Mouse (Mus musculus): ENCODE measurements around the gene Ccl25. TPM values are rescaled to one million over a fixed set of nuclear protein-coding genes. Genes with fewer than 3 reads are reported as not detected.
A peak's percentile ranks its signal among the peaks of the same experiment; 100 is the strongest.

The Ccl25 gene
- polyA plus RNA-seq (2015; fragmentation: Nextera tagmentation; extraction: Ambion mirVana), result 21.0 and 21.1 TPM in 2 replicates

DNA sequence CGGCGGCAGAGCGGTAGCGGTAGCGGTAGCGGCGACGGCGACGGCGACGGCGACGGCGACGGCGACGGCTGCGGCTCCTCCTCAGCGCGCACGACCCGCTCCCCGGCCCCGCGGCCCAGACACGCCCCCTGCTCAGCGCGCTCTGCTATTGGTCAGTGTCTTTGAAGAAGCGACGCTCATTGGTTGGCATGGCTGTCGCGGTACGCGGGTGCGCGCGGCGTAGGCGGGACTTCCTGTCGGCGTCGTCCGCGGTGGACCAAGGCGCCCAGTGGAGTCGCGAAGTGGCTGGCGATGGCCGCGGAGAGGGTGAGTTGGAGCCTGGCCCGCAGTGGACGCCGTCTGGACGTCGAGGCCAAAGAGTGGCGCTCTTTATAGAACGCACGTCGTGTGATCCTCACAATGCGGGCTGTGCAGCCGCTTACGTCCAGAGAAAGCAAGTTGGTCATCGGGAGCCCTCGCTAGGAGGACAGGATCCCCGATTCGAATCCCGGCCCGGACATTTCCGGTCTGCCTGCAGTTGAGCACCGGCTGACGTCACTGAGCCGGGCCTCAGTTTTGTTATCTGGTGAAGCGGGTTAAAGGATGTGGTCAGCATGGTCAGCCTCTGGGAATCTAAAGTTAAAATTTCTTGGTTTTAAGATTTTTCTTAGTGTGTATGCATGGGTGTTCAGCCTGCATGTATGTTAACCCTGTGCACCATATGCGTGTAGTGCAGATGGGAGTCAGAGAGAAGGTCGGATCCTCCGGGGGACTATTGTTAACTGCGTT is at the start of gene Ccl25, which contains the start of gene Elavl1:
Ccl25 (plus strand) TSS at position 228 of the 768 bp plus-strand sequence.
Elavl1 (minus strand) TSS at position 431 of the 768 bp plus-strand sequence.
- H3K4me1 ChIP-seq, result peaks cover 40% of the 10 kb centered on the region
- H3K4me3 ChIP-seq, result peak within 1 kb of the TSS; percentile 99
- peak within 1 kb of the TSS; percentile 95 for H3K4me2 ChIP-seq
- 1% methylated on average over 57 of the region's 78 CpGs for WGBS
- H3K36me3 ChIP-seq, result peaks cover 48% of the 10 kb centered on the region
- no peaks in the 10 kb centered on the region for H3K27me3 ChIP-seq
- peak within 1 kb of the TSS; percentile 99 for H3K9ac ChIP-seq
- no peaks in the 10 kb centered on the region for H3K9me3 ChIP-seq
- peak; percentile 98 for ATAC-seq (ENCODE audit: insufficient number of reproducible peaks, insufficient read depth, low FRiP score, low TSS enrichment, low read depth)
- H3K27ac ChIP-seq, result peak within 1 kb of the TSS; percentile 92

DNA sequence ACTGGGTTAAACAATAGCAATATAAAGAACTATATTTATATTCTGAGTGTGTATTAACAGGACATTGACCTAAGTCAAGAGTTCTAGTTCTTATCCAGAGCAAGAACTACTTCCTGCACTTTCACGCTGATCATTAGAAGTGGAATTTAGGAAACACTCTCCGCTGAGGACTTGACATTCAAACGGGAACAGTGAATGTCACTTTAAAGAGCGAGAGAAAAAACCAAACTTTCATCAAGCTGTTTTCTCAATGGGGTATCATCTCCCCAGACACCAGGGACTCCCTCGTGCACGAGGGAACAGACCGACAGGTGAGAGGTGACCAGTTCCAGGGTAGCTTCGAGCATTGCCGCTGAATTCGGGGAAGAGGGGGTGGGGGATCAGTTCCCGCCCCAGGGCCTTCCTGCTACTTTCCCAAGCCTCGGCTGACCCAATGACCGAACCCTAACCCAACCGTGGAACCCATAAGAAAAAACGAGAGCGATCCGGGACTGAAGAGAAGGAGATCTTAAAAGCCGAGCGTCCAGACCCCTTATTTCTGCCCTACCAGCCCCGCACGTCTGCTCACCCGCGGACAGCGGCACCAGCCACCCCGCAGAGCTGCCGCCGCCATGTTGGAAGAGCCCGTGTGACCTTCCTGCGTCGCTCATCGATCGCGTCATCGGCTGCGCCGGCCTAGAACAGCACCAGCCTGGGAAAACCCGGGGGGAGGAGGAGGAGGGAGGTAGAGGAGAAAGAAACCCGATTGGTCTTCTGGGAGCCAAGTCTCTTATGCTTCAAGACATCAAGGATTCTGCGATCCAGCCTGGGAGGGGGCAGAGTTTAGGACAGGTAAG is 49.5 kb upstream of the Ccl25 start, which contains the start of gene Timm44:
Timm44 (minus strand) TSS at position 639 of the 836 bp plus-strand sequence.
- H3K36me3 ChIP-seq, result peaks cover 31% of the 10 kb centered on the region
- H3K27me3 ChIP-seq, result no peaks in the 10 kb centered on the region
- peaks cover 6% of the 10 kb centered on the region for H3K4me1 ChIP-seq
- H3K4me3 ChIP-seq, result peak within 1 kb of the TSS; percentile 76
- under 1% methylated on average over 39 of the region's 39 CpGs for WGBS
- H3K9me3 ChIP-seq, result no peaks in the 10 kb centered on the region
- peak within 1 kb of the TSS; percentile 84 for H3K9ac ChIP-seq
- peak within 1 kb of the TSS; percentile 63 for H3K27ac ChIP-seq
- peak; percentile 93 for ATAC-seq (ENCODE audit: insufficient number of reproducible peaks, insufficient read depth, low FRiP score, low TSS enrichment, low read depth)
- peak within 1 kb of the TSS; percentile 68 for H3K4me2 ChIP-seq

DNA sequence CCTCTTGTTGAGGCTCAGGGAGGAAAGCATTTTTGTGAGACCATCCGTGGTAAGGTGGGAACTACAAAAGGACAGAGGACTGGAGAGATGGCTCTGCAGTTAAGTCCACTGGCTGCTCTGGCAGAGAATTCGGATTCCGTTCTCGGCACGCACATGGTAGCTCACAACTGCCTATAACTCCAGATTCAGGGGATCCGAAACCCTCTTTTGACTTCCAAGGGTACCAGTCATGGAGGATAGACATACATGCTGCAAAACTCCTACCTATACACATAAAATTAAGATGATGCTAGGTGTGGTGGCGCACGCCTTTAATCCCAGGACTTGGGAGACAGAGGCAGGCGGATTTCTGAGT is 48.9 kb upstream of the Ccl25 start:
- Histone ChIP-seq H3K4me1 (peaks cover 6% of the 10 kb centered on the region), H3K4me3 (peak overlapping the region; percentile 76), H3K27me3 (no peaks in the 10 kb centered on the region), H3K27ac (peak overlapping the region; percentile 63), H3K36me3 (peaks cover 27% of the 10 kb centered on the region), H3K9me3 (no peaks in the 10 kb centered on the region), H3K4me2 (peak overlapping the region; percentile 68), H3K9ac (peak overlapping the region; percentile 84)
- 30% methylated on average over 9 of the region's 9 CpGs for WGBS
- no peak for ATAC-seq (ENCODE audit: insufficient number of reproducible peaks, insufficient read depth, low FRiP score, low TSS enrichment, low read depth)

DNA sequence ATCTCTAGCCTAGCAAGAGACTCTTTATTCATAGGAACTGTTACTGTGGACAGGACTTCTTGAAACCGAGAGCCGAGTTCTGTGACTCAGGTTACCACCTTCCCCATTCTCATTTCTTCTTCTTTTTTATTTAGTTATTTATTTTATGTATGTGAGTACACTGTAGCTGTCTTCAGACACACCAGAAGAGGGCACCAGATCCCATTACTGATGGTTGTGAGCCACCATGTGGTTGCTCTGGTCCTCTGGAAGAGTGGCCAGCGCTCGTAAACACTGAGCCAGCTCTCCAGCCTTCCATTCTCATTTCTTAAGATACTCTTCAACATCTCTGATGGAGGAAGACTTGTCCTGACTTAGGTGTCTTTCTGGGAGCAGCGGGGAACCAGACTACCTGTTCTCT is 32.3 kb upstream of the Ccl25 start:
- no peak overlapping the region for H3K9ac ChIP-seq
- peaks cover 89% of the 10 kb centered on the region for H3K36me3 ChIP-seq
- no peak overlapping the region for H3K4me3 ChIP-seq
- 90% methylated on average over 5 of the region's 5 CpGs for WGBS
- H3K27ac ChIP-seq, result no peak overlapping the region
- H3K9me3 ChIP-seq, result no peaks in the 10 kb centered on the region
- ATAC-seq (ENCODE audit: insufficient number of reproducible peaks, insufficient read depth, low FRiP score, low TSS enrichment, low read depth), result no peak
- H3K4me1 ChIP-seq, result no peaks in the 10 kb centered on the region
- H3K4me2 ChIP-seq, result no peak overlapping the region
- no peaks in the 10 kb centered on the region for H3K27me3 ChIP-seq

DNA sequence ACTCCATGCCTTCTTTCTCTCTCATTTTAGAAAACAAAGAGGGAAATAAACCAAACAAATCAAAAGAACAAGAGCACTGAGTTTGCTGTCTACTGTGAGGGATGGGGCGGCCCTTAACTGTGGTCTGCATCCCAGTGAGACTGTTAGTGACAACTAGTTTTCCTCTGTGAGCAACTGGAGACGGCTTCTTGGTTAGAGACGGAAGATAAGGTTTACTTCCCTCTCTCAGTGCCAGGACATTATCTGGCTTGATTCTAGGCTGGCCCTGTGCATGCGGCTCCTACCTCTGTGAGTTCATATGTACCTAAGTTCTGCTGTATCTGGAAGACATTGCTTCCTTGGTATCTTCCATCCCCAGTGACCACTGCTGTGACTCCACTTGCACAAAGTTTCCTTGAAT is 27.2 kb upstream of the Ccl25 start:
- Histone ChIP-seq H3K4me2 (no peak overlapping the region), H3K4me1 (no peaks in the 10 kb centered on the region), H3K27me3 (no peaks in the 10 kb centered on the region), H3K4me3 (no peak overlapping the region), H3K9me3 (no peaks in the 10 kb centered on the region), H3K36me3 (peaks cover 91% of the 10 kb centered on the region), H3K9ac (no peak overlapping the region), H3K27ac (no peak overlapping the region)
- WGBS, result 87% methylated on average over 4 of the region's 4 CpGs
- ATAC-seq (ENCODE audit: insufficient number of reproducible peaks, insufficient read depth, low FRiP score, low TSS enrichment, low read depth), result no peak

DNA sequence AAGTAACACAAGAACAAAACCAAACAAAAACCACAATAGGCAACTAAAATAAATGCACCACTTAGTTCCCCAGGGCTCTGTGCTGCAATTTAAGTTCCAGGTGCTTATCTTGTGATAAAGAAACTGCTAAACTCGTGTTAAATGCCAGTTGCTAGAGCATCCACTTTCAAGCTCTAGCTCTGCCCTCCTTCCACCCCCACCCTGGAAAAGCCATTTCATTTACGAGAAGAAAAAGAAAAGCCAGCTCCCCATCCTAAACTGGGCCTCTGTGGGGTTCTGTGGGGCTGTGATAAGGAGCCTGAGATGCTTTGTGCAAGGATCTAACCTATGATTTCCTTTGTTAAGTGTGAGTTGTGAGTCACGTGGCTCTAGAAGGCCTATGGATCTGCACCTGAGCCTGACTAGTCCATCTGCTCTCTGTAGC is 20.9 kb upstream of the Ccl25 start:
- no peaks in the 10 kb centered on the region for H3K4me1 ChIP-seq
- H3K27ac ChIP-seq, result no peak overlapping the region
- H3K27me3 ChIP-seq, result no peaks in the 10 kb centered on the region
- no peak overlapping the region for H3K4me2 ChIP-seq
- H3K36me3 ChIP-seq, result peaks cover 94% of the 10 kb centered on the region
- H3K9ac ChIP-seq, result no peak overlapping the region
- ATAC-seq (ENCODE audit: insufficient number of reproducible peaks, insufficient read depth, low FRiP score, low TSS enrichment, low read depth), result no peak
- no peaks in the 10 kb centered on the region for H3K9me3 ChIP-seq
- WGBS, result 85% methylated on average over 3 of the region's 3 CpGs
- H3K4me3 ChIP-seq, result no peak overlapping the region

DNA sequence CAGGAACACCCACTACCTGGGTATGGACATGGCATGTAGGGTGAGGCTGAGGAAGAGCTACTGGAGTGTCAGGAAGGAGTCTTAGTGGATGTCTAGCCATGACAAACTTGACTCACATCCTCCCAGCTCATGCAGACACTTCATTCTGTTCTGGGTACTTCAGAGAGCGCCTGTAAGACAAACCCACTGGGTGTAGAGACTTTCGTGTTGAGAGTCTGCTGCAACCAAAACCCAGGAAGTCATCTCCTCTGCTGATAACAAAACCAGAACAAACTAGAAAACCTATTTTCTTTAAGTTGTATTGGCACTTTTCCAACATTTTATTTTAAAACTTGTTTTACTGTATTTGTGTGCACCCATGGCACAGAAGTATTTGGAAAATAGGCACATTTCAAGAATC is 19.2 kb upstream of the Ccl25 start:
- Histone ChIP-seq H3K36me3 (peaks cover 94% of the 10 kb centered on the region), H3K27me3 (no peaks in the 10 kb centered on the region), H3K9me3 (no peaks in the 10 kb centered on the region), H3K27ac (no peak overlapping the region), H3K4me2 (no peak overlapping the region), H3K4me1 (no peaks in the 10 kb centered on the region), H3K4me3 (no peak overlapping the region), H3K9ac (no peak overlapping the region)
- ATAC-seq (ENCODE audit: insufficient number of reproducible peaks, insufficient read depth, low FRiP score, low TSS enrichment, low read depth), result no peak
- 88% methylated on average over 2 of the region's 2 CpGs for WGBS

DNA sequence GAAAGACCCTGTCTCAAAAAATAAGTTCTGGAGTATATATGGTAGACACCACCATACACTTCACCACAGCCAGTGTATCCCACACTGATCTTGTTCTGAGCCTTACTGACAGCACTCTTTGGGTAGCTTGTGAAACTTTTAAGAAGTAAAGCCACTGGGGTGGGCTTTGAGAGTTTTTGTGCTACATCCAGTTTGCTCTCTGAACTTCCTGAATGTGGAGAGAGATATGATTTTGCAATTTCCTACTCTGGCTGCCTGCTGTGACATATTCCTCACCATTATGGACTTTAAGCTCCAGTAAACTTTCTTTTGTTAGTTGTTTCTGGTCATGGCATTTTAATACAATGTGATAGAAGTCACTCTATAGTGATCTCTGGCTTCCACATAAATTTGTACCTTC is 12.9 kb upstream of the Ccl25 start:
- H3K36me3 ChIP-seq, result peaks cover 39% of the 10 kb centered on the region
- no peak overlapping the region for H3K27ac ChIP-seq
- peaks cover 12% of the 10 kb centered on the region; the same call in 1 of the 2 replicates for H3K4me1 ChIP-seq
- H3K9ac ChIP-seq, result no peak overlapping the region
- ATAC-seq (ENCODE audit: insufficient number of reproducible peaks, insufficient read depth, low FRiP score, low TSS enrichment, low read depth), result no peak
- no peak overlapping the region for H3K4me2 ChIP-seq
- H3K9me3 ChIP-seq, result no peaks in the 10 kb centered on the region
- H3K27me3 ChIP-seq, result no peaks in the 10 kb centered on the region
- H3K4me3 ChIP-seq, result no peak overlapping the region

DNA sequence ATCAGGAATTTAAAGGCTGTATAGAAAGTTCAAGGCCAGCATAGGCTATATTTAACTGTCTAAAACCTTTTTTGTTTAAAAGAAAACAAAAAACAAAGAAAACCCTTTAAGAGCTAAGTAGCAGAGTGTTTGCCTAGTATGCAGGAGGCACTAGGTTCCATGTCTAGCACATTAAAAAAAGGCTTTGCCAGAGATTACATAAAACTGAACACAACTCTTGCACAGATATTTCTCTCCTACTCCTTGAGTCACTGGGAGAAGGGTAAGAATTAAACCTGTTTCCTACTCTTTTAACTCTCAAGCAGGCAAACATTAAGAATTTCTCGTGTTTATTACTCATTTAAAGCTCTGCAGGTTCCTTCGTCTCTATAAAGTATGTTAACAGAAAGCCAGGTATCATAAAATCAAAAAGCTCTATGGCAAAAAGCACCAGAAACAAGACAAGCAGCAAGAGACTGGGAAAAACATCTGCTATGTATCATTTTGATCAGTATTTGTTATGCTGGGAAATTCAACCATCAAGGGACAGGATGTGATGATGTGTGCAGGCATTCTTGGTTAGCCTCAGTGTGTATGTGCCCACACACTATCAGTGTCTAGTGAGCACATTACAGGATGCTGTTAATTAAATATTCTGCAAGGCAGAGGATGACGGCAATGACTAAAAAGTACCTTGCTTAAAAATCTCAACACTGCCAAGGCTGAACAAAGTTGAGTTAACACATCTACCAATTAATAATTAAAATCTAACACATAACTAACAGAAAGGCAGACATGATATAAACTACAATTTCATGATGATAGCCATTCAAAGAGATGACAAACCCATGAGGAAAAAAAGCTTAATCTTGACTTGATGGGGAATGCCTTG is 11.5 kb upstream of the Ccl25 start:
- no peak for ATAC-seq (ENCODE audit: insufficient number of reproducible peaks, insufficient read depth, low FRiP score, low TSS enrichment, low read depth)
- H3K27ac ChIP-seq, result no peak overlapping the region; the same call in 1 of the 2 replicates
- H3K36me3 ChIP-seq, result peaks cover 32% of the 10 kb centered on the region
- peaks cover 12% of the 10 kb centered on the region; the same call in 1 of the 2 replicates for H3K4me1 ChIP-seq
- no peaks in the 10 kb centered on the region for H3K9me3 ChIP-seq
- no peaks in the 10 kb centered on the region for H3K27me3 ChIP-seq
- no peak overlapping the region for H3K9ac ChIP-seq
- H3K4me2 ChIP-seq, result no peak overlapping the region
- 60% methylated on average over 3 of the region's 3 CpGs for WGBS
- no peak overlapping the region for H3K4me3 ChIP-seq

DNA sequence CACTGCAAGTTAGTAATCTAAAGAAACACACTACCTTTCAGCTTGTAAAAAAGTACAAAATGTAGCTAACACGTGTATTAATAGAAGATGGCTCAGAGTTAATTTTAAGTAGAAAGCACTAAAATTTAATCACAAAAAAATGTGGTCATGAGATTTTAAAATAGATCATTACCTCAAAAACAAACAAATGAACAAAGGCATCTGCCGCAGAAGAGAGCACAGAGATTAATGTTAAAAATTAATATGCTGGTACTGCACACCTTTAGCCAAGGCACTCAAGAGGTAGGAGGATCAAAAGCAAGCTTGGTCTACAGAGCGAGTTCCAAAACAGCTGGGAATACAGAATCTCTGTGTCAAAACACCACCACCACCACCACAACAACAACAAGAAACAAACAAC is 10.2 kb upstream of the Ccl25 start:
- no peak overlapping the region for H3K9ac ChIP-seq
- no peak overlapping the region for H3K4me2 ChIP-seq
- WGBS, result 94% methylated on average over 3 of the region's 3 CpGs
- H3K36me3 ChIP-seq, result peaks cover 23% of the 10 kb centered on the region
- no peak overlapping the region for H3K4me3 ChIP-seq
- no peaks in the 10 kb centered on the region for H3K27me3 ChIP-seq
- no peak for ATAC-seq (ENCODE audit: insufficient number of reproducible peaks, insufficient read depth, low FRiP score, low TSS enrichment, low read depth)
- H3K4me1 ChIP-seq, result peaks cover 20% of the 10 kb centered on the region
- H3K9me3 ChIP-seq, result no peaks in the 10 kb centered on the region
- H3K27ac ChIP-seq, result no peak overlapping the region

DNA sequence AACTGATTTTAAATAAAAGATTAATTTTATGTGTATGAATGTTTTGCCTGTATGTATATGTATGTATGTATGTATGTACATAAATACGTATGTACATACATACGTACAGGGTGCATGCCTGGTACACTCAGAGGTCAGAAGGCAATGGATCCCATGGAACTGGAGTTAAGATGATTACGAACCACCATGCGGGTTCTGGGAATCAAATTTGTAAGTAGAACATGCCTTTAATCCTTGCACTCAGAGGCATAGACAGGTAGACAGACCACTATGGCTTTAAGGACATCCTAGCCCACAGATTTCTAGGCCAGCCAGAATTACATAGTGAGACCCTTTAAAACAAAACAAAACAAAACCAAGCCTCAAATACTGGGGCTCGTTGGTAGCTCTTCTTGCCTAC is 6.9 kb upstream of the Ccl25 start:
- Histone ChIP-seq H3K9me3 (no peaks in the 10 kb centered on the region), H3K36me3 (peaks cover 30% of the 10 kb centered on the region), H3K4me2 (no peak overlapping the region), H3K27ac (no peak overlapping the region), H3K27me3 (no peaks in the 10 kb centered on the region), H3K9ac (no peak overlapping the region), H3K4me3 (no peak overlapping the region), H3K4me1 (peaks cover 50% of the 10 kb centered on the region)
- ATAC-seq (ENCODE audit: insufficient number of reproducible peaks, insufficient read depth, low FRiP score, low TSS enrichment, low read depth), result no peak
- 90% methylated on average over 5 of the region's 5 CpGs for whole genome bisulfite sequencing

Data from embryonic facial prominence, embryonic 13.5 days (tissue).